Mouse (Mus musculus): ENCODE results near the gene Kank2.

DNA sequence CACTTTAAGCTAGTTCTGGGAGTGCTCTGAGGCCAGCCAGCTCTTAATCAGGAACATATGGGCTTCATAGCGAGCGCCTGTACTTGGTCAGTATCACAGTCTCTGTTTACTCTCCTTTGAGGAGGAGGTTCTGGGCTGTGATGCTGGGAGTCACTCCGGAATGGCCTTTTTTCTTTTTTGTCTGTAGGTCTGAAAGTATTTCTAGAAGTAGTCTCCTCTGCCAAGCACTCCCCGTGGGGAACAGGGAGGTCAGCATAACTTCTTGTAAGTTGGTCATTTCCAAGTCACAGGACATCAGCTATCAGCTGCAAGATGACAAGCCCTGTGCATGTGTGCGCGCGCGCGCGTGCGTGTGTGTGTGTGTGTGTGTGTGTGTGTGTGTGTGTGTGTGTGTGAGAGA, 30.6 kb downstream of the Kank2 start:
- no peak for TF ChIP-seq CTCF (IDR thresholded peaks at IDR 0.05; ENCODE audit: low read depth)
- TF ChIP-seq EP300 (IDR thresholded peaks at IDR 0.05; ENCODE audit: low read depth): 0 out of 2 replicates have a peak, but pooled peaks have one; percentile 9
